ENCODE assay signal across 19 mouse cellular contexts in genomic region chr3:121738742-121739342, GRCm38 (mm10). TPM values are rescaled to one million over a fixed set of nuclear protein-coding genes. Genes with fewer than 3 reads are reported as not detected.
DNase-seq lines count a peak whose midpoint lies in the region; ATAC-seq and TF ChIP-seq lines count a peak whose summit lies in the region.
"Had no signal": no experiment of that assay in that cellular context is flagged by ENCODE, and none has a peak within 500 bp of the region (broad histone marks: within the 10 kb centered on the region; RNA-seq: fewer than 3 reads in every experiment).

No protein-coding gene starts in this region.

- peaks cover 20% of the 10 kb centered on the region for H3K4me1 ChIP-seq in kidney, embryonic 16.5 days (ENCODE audit: insufficient read depth, low read length)
- peaks cover 10 to 16% of the 10 kb centered on the region in 2 experiments; a peak in 3 of 4 replicates for H3K4me1 ChIP-seq in ES-E14 (ENCODE audit: control insufficient read depth in 2 of 2, insufficient read depth in 2 of 2, low read length in 2 of 2, poor library complexity in 1 of 2)
- H3K4me1 ChIP-seq in liver, postnatal 0 days (ENCODE audit: insufficient read depth) = peaks cover 9% of the 10 kb centered on the region
- H3K4me1 ChIP-seq in forebrain, embryonic 12.5 days = peaks cover 6% of the 10 kb centered on the region

- no peaks in the 10 kb centered on the region for H3K9me3 ChIP-seq in kidney, embryonic 16.5 days (ENCODE audit: low read length)
- no peaks in the 10 kb centered on the region for H3K9me3 ChIP-seq in ES-E14 (ENCODE audit: control insufficient read depth, insufficient read depth, low read depth, low read length)
- H3K9me3 ChIP-seq in liver, postnatal 0 days (ENCODE audit: low read length) = no peaks in the 10 kb centered on the region
- H3K9me3 ChIP-seq in forebrain, embryonic 12.5 days = no peaks in the 10 kb centered on the region
- H3K9me3 ChIP-seq: hindbrain, embryonic 10.5 days; limb, embryonic 12.5 days; midbrain, embryonic 10.5 days; neural tube, embryonic 12.5 days had no signal

- TF ChIP-seq CTCF in liver, postnatal 0 days (IDR thresholded peaks at IDR 0.05; ENCODE audit: low read depth) = no peak

- in situ Hi-C loops in ES-E14 (cut with MboI; ENCODE audit: low sequenced_read_pairs in 2 of 2, unreplicated experiment in 2 of 2) = loop anchor here in 1 of 2 experiments (5.0 to 25.0 kb wide), 2 partner anchors 187 to 427 kb away; no protein-coding TSS in a partner anchor

- 42% methylated on average over 9 of the region's 9 CpGs for WGBS in kidney, embryonic 16.5 days
- 64% methylated on average over 9 of the region's 9 CpGs for WGBS in liver, postnatal 0 days (ENCODE audit: insufficient replicate concordance)
- WGBS in forebrain, embryonic 12.5 days = 84% methylated on average over 9 of the region's 9 CpGs

- no peak overlapping the region for H3K4me3 ChIP-seq in kidney, embryonic 16.5 days (ENCODE audit: low read length)
- H3K4me3 ChIP-seq in ES-E14 (ENCODE audit: insufficient read depth in 1 of 2, low read depth in 1 of 2, low read length in 2 of 2, poor library complexity in 1 of 2, severe bottlenecking in 1 of 2) = no peak overlapping the region
- no peak overlapping the region for H3K4me3 ChIP-seq in liver, postnatal 0 days (ENCODE audit: low read depth, low read length)
- no peak overlapping the region for H3K4me3 ChIP-seq in forebrain, embryonic 12.5 days (replicated peaks)
- H3K4me3 ChIP-seq: hindbrain, embryonic 10.5 days; limb, embryonic 12.5 days; midbrain, embryonic 10.5 days; neural tube, embryonic 12.5 days had no signal

- TF ChIP-seq EP300 in liver, postnatal 0 days (IDR thresholded peaks at IDR 0.05; ENCODE audit: low read depth) = no peak

- 0 out of 2 replicates have a peak, but pooled peaks cover 4% of the 10 kb centered on the region for H3K36me3 ChIP-seq in kidney, embryonic 16.5 days (ENCODE audit: insufficient read depth, low read length)
- H3K36me3 ChIP-seq in ES-E14 (ENCODE audit: control insufficient read depth, insufficient read depth, low read length, poor library complexity, severe bottlenecking) = peaks cover 4% of the 10 kb centered on the region; the same call in 1 of the 2 replicates
- H3K36me3 ChIP-seq in liver, postnatal 0 days (replicated peaks; ENCODE audit: insufficient read depth, low read length) = 0 out of 2 replicates have a peak, but pooled peaks cover 2% of the 10 kb centered on the region
- peaks cover 7% of the 10 kb centered on the region for H3K36me3 ChIP-seq in forebrain, embryonic 12.5 days (replicated peaks)

- peak; percentile 73 for ATAC-seq in kidney, embryonic 16.5 days (ENCODE audit: low FRiP score, low TSS enrichment)
- peak; percentile 68 for ATAC-seq in liver, postnatal 0 days
- ATAC-seq in forebrain, embryonic 12.5 days (ENCODE audit: low FRiP score) = no peak
- ATAC-seq: forebrain, embryonic 14.5 days; hindbrain, postnatal 0 days had no signal

- H3K4me2 ChIP-seq in kidney, embryonic 16.5 days (replicated peaks; ENCODE audit: low read depth, low read length) = no peak overlapping the region
- H3K4me2 ChIP-seq in liver, postnatal 0 days (ENCODE audit: low read depth, low read length) = no peak overlapping the region
- H3K4me2 ChIP-seq in forebrain, embryonic 12.5 days = no peak overlapping the region
- H3K4me2 ChIP-seq: limb, embryonic 12.5 days; lung, embryonic 14.5 days; neural tube, embryonic 12.5 days had no signal

- peak overlapping the region; percentile 26 for H3K27ac ChIP-seq in kidney, embryonic 16.5 days (ENCODE audit: low read length)
- no peak overlapping the region for H3K27ac ChIP-seq in ES-E14 (ENCODE audit: insufficient read depth, low read depth, low read length, poor library complexity, severe bottlenecking)
- no peak overlapping the region for H3K27ac ChIP-seq in liver, postnatal 0 days (ENCODE audit: low read depth)
- no peak overlapping the region for H3K27ac ChIP-seq in forebrain, embryonic 12.5 days
- H3K27ac ChIP-seq: hindbrain, embryonic 10.5 days; hindbrain, postnatal 0 days; limb, embryonic 12.5 days; midbrain, embryonic 10.5 days; neural tube, embryonic 12.5 days had no signal

- no peak overlapping the region for H3K9ac ChIP-seq in kidney, embryonic 16.5 days (replicated peaks; ENCODE audit: low read length)
- peak overlapping the region; percentile 37; the same call in 1 of the 2 replicates for H3K9ac ChIP-seq in ES-E14 (ENCODE audit: insufficient read depth, low read depth, low read length, poor library complexity, severe bottlenecking)
- no peak overlapping the region for H3K9ac ChIP-seq in liver, postnatal 0 days (replicated peaks)
- H3K9ac ChIP-seq in forebrain, embryonic 12.5 days = no peak overlapping the region
- H3K9ac ChIP-seq: limb, embryonic 12.5 days; lung, embryonic 14.5 days; neural tube, embryonic 12.5 days had no signal

- H3K27me3 ChIP-seq in kidney, embryonic 16.5 days (ENCODE audit: insufficient read depth, low read length) = no peaks in the 10 kb centered on the region
- no peaks in the 10 kb centered on the region for H3K27me3 ChIP-seq in liver, postnatal 0 days (ENCODE audit: insufficient read depth, low read length)
- no peaks in the 10 kb centered on the region for H3K27me3 ChIP-seq in forebrain, embryonic 12.5 days
- H3K27me3 ChIP-seq: limb, embryonic 12.5 days; neural tube, embryonic 12.5 days had no signal

- DNase-seq in kidney, postnatal 4 days = no peak
- DNase-seq in 3T3-L1 (ENCODE audit: low read depth, low spot score) = peak; percentile 1
- no peak for DNase-seq in ES-E14 (ENCODE audit: low read depth, low spot score)
- DNase-seq in liver, postnatal 0 days = no peak
- DNase-seq in retina, postnatal 1 day = no peak
- DNase-seq: adrenal gland, postnatal 36 days; cerebellum, adult 18-20 months; kidney, adult 18-20 months; lung, embryonic 14.5 days; lung, postnatal 4 days; thymus, postnatal 25 days had no signal

TF ChIP-seq in ES-E14, 5 proteins besides CTCF, POLR2A, EP300 and RAD21:
- TF ChIP-seq ZC3H11A (IDR thresholded peaks at IDR 0.05; ENCODE audit: borderline replicate concordance, low read depth, low read length) (no peak), MAFK (IDR thresholded peaks at IDR 0.05; ENCODE audit: insufficient read depth, low read depth, low read length) (no peak), ZNF384 (IDR thresholded peaks at IDR 0.05; ENCODE audit: low read depth, low read length) (no peak), CHD2 (IDR thresholded peaks at IDR 0.05; ENCODE audit: low read depth, low read length) (no peak)

RNA-seq across cellular contexts. Expression of gene F3, which starts 15.5 kb away (rescaled TPM):
- 18.8 and 20.0 TPM in 2 replicates for polyA plus RNA-seq in kidney, embryonic 16.5 days (2015; fragmentation: Nextera tagmentation; extraction: Ambion mirVana)
- total RNA-seq in ES-E14 (2012; rRNA removed) = 28.4 and 57.8 TPM in 2 replicates
- 1.3 and 1.5 TPM in 2 replicates for polyA plus RNA-seq in liver, postnatal 0 days (2015; fragmentation: Nextera tagmentation; extraction: Ambion mirVana)
- 6.7 and 7.3 TPM in 2 replicates for polyA plus RNA-seq in forebrain, embryonic 12.5 days (2016; fragmentation: Nextera tagmentation; extraction: Ambion mirVana)
